Mouse (Mus musculus) left cerebral cortex, adult 11 months (tissue): ENCODE measurements at regions not wholly inside any gene's neighbourhood (a gene's known extent, or its start where the extent isn't known, plus 50 kb on each side); places are given as distances from the start of the nearest gene placed in this dataset.

ENCODE experiments used
- DNase-seq: peaks from one replicate; pipeline ENCODE4 v3.0.0; 2022; ENCODE audit warnings: low spot score

DNA sequence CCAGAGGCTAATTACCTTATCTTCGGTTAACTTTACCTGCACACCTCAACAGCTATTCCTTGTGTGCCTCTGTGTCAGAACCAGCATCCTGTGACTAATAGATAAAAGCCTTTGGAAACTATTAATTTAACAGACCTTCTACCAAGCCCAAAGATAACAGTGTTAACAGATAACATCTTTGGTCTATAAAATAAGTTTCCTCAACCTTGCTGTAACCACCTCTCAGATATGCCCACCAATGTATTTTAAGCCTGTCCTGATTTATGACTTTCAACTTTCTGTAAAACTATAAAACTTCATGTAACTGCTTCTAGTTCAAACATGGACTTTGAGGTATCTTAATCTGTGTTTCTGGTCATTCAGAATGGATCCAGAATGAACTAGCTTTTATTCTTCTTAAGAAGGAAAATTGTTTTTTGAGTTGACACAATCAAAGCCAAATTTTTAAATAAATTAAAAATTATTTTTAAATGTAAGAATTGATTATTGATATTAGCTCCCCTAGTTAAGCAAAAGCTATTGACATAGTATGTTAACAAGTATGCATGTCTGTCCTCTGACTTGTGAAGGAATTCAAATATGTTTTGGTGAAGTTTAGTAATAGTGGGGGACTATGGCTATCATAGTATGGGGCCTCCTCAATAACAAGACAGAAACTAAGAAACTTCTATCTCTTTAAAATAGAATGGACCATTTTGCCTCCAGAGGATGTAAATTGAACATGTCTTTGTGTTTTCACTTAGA lies 238.7 kb upstream of the Marcks start:
- no peak for DNase-seq

DNA sequence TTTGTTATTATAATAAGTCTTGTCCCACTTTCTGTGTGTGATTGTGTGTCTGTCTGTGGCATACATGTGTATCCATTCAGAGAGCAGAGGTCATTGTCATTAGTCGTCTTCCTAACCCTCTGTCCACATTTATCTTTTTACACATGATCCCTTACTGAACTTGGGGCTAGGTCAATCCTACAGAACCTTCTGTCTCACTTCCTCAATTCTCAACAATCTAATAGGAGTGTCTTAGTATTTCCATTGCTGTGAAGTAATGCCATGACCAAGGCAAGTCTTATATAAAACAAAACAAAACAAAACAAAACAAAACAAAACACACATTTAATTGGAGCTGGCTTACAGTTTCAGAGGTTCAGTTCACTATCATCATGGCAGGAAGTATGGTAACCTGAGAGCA lies 237.5 kb upstream of the Marcks start:
- no peak for DNase-seq

DNA sequence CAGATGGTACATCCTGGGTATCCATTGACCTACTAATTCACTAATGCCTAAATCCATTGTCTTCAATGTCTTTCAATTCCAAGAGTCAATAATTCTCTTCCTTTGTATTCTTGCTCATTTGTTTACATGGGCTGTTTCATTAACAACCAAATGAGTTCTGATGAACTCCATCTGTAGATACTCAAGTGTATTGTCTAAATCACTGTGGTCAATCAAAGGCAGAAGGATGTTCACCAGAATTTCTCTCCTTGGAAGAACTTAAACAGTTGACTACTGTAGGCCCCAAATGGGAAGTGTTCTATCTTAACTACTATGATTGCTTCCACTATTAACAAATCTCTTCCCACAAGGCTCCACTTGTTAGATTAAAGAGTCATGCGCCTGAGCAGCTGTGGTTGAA lies 236.9 kb upstream of the Marcks start:
- DNase-seq, result no peak

DNA sequence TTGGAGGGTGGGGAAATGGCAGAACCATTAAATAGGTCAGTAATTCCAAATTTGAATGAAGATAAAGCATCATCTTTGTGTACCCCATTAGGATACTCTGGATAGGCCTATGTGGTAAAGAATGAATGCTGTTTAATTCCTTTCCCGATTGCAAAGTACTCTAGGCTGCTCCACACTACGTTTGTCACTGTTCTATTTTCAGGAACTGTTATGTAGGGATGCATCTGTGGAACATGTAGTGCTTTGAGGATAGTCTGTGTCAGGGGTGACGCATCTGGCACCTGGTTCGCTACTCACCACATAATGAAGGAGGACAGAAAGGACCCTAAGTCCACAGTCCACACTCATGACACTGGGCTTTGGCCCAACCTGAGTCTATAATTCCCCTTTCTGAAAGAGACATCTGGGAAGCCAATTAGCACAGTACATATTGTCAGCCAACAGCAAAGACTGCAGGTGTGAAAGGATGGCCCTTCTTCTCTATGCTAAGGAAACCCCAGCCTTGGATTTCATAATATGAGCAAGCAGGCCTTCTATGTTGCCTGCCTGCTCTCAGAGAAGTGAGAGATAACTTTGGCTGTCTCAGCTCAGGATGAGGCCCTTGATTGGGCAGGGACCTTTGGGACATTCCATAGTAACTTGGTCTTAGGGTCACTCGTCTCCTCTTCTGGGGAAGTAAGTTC lies 230.4 kb upstream of the Marcks start:
- no peak for DNase-seq

DNA sequence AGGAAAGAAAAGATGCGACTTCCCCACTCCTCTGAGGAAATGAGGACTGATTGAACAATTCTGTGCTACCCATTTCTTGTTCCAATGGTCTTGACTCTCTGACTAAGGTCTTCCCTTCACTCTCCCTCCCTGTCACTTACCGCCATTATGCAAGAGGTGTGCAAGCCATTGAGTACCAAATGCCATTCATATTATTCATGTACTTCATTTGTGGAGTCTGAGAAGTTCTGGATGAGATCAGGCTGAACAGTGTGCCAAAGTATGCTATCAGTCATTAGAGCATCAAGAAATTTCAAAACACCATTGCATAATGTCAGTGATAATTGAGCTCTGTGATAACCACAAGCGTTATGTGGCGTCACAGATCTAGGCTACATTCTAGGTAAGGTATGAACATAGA lies 229.1 kb upstream of the Marcks start:
- no peak for DNase-seq

DNA sequence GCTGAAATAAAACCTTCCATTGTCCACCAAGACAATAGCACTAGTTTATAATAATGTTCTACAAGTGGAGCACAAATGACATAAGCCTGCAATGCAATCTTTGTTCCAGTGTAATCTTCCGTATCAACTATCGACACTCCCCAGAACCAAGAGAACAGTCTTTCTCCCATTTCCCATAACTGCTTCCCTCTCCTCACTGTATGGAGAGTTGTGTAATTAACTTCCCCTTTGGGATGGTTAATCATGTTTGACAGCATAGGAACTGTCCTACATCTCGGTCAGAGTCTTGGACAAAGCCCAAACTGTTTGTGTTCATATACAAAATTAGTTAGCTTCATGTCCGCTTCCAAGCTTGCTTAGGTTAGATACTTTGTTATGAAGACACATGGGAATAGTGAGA lies 225.8 kb upstream of the Marcks start:
- DNase-seq, result no peak

DNA sequence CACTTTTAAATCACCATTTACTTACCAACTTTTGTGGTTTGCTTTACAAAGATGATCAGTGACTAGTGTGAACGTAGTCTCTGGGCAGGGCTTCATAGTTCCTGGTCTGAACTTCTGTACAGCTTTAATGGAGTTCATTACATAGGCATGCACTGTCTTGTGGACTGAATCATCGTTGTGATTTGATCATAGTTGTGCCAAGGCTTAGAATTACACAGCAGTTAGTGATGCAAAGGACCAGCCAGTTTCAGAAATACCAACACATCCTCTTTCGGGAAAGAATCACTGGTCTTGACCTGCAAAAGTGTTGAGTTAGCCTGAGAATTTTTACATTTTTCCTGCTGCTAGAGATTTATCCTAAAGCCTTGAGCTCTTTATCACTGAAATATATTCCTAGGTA lies 222.3 kb upstream of the Marcks start:
- DNase-seq, result no peak

DNA sequence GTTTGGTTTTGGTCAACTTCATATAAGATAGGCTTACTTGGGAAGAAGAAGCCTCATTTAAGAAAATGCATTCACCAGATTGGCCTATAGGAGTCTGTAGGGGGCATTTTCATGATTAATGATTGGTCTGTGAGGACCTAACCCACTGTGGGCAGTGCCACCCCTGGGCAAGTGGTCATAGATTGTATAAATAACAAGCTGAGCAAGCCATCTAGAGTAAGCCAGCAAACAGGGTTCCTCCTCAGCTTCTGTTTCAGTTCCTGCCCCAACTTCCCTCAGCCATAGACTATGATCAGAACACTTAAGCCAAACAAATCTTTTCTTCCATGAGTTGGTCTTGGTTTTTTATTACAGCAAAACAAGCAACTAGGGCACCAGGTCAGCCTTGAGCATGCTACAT lies 220.2 kb upstream of the Marcks start:
- DNase-seq, result no peak

DNA sequence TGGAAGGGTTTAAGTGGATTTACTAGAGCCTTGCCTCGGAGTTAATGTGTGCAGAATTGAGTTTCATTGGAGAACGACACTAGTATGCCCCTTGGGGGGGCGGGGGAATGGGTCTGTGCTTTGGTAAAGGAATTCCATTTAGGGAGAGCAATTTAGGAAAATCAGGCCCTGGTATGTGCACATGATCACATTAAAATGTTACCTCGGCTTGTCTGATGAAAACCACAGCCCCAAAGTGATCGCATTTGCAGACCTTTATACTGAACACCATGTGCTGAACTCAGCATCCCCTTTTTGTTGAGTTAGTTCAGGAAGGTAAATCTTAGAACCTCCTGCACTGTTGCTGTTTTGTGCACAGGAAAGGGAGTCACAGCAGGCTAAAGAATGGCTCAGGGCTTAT lies 219.6 kb upstream of the Marcks start:
- DNase-seq, result no peak

DNA sequence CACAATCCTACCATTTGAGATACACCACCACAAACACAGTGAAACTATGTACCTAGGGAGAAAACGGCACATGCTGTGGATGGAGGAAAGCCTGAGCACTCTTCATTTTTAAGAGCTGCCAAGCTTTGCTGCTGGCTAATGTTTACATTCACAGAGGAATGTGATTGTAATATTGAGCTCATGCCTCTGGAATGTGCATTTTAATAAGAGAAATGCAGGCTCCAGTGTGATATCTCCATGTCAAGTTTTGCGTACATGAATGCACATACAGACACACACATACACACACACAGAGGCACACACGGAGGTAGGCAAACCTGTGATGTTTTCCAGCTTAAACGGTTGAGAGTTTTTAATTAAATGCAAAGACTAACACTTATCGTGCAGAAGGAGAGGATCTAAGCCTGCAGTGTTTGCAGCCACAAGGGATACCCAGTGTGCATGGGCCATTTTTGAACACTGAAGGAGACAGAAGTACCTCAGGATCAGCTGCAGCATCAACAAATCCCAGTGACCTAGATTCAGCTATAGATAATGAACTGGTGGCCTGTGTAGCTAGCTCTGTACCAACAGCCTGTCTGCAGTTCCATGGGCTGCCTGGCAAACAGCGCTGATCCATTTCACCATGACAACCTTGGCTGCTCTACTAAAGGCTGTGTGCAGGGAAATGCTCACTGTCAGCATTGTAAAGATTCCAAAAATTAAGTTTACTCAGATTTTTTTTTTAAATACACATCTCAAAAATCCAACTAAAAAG lies 218.8 kb upstream of the Marcks start:
- no peak for DNase-seq

DNA sequence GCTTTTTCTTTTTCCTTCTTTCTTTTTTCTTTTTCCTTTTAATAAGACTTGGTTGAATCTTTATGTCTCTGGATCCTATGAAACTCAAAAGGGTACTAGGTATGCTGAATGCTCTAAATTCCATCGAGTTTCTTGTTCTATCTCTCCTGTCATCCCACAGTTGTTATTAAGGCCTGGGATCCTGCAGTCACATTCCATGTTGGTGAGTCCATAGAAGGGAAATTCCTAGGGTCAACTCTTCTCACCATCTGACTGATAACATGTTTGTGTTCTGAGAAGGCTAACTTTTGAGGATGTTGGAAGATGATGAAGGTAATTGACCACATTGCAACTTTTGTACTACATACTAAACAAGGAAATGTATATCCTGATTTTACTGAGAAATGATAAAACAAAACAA lies 210.5 kb upstream of the Marcks start:
- DNase-seq, result no peak

DNA sequence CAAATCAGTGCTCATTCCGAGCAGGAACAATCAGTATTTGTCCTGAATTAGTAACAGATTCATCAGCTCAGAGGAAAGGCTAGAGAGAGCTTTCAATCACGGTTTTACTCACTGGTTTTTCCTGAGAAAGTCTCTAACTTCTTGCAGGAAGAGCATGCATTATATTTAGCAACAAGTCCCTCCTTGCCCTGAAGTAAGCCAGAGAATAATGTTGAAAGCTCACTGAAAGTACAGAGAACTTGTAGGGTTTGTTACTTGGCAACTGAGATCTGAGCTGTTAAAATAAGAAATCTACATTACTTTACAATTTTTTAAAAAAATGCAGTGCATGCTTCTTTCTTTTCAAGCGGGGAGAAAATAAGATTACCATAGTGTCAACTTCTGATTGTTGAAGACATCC lies 209.7 kb upstream of the Marcks start:
- DNase-seq, result no peak

DNA sequence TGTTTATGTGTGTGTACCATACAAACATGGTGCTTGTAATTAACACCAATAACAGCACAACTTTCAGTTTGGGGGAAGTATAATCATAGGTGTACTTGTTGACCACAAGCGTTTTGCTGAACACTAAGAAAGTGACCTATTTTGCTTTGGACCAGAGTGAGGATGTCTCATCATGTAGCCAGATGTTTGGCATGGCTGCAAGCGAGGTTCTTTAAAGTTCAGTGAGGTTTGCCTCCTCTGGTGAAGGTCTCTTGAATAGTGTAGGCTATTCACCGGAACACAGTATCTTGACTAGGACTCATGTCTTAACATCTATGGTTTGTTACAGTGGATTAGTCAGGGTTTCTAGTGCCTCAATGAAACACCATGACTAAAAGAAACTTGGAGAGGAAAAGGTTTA lies 208.9 kb upstream of the Marcks start:
- no peak for DNase-seq

DNA sequence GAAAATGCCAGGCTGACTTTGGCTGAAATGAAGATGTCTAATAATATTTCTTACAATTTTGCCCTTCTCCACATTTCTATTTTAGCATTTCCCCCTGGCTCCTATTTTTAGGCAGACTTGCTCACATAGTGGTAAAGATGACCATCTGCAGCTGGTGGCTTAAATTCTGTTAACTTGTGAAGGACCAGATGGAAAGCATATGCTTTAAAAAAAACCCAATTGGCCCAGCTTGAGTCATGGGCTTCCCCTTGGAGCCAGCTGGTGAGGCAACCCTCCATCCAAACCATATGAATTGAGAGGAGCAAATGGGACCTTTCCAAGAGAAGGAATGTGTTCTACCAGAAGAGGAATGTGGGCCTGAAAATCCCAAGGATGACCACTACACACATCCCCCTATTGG lies 204.0 kb upstream of the Marcks start:
- DNase-seq, result no peak

DNA sequence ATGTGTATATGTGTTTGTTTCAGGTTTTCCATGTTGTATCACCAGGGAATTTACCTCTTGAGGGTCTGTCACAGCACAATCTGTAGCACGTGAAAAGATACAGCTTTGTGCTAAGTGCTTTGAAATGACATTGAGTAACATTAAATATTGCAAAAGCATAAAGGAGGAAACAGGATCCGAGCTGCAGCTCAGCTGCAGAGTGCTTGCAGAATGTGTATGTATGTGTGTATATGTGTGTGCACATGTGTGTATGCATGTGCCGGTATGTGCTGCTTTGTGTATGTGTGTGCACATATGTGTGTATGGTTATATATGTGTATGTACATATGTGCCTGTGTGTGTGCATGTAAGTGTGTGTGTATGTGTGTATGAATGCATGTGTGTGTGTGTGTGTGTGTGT lies 200.9 kb upstream of the Marcks start:
- no peak for DNase-seq

DNA sequence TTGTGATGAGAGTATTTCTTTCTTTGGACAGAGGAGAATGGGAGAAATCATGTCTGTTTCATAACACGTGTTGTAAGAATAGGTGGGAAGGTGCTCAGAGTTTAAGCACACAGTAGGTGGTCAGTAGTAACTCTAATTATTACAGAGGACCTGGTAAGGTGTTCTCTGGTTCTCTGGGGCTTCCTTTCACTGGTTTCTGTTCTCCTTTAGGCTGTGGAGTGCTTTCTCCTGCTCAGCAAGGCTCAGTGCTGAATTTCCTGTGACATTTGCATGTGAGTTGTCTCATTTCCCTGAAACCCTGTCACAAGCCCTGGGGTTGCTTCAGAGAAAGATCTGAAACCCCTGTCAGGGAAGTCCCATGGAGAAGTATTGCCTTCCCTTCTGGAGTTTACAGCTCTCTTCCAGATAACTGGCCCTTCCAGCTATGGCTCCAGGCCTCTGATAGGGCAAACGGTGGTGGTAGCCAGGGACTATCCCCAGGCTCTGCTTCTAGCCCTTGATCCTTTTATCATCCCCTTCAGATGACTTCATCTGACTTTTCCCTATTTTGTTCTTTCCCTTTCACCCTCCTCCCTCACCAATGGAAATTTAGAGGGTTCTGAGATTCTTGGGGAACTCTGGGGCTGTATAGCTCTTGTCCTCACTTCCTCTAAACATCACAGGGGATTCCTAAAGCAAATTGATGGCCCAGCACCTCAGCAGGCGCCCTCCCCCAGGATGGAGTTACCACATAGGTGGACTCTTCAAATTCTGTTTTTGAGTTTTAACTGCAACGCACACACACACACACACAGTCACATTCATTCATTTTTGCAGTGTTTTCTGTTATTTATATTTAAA lies 199.6 kb upstream of the Marcks start:
- no peak for DNase-seq

DNA sequence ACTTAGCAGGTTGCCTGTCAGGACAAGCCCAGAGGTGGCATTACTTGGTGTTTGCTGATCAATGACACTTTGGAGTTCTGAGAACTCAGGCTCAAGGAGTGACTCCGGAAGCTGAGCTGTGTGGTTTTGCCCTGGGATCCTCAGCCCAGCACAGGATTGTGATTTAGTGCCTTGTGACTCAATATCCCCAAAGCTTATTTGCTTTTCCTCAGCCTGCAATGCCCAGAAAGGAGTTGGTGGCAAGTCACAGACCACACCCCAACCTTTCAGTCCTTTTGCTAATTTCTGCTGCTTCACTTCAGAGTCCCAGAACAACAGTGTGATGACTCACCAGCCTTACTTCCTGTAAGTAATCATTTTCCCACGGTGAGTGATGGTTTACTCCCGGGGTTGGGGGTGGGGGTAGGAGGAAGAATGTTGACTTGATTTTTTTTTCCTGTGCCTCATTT lies 198.5 kb upstream of the Marcks start:
- no peak for DNase-seq

DNA sequence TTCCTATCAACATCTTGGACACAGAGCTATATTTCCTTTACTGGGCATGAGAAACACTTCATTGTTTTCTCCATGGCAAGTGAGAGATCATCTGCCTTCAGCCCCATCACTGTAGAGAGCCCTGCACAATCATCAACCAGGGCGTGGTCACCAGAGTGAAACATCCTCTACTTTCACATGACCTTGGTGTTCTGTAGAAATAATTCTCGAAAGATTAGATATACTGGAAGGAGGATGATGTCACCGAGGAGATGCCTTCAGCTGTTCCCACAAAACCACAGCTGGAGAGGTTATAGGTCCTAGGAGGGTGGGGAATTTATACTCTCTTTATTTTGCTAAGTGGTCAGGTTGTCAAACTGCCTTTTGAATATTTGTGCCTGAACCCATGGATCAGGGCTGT lies 196.4 kb upstream of the Marcks start:
- DNase-seq, result no peak

DNA sequence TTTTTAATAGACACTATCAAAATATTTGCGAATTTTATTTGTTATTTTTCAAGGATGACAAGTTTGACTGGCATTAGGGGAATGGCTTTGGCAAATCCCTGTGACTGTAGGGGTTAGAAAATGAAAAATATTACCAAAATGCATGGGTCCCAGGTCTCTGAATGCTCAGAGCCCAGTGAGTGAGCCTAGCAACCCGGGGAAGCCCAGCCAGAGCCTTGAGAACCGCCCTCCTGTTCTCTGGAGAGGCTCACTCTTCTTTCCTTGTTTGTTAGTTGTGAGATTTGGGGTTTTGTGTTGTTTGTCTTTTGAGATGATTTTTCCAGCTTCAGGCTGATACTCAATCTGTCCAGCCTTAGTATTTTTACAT lies 187.4 kb upstream of the Marcks start:
- DNase-seq, result no peak

DNA sequence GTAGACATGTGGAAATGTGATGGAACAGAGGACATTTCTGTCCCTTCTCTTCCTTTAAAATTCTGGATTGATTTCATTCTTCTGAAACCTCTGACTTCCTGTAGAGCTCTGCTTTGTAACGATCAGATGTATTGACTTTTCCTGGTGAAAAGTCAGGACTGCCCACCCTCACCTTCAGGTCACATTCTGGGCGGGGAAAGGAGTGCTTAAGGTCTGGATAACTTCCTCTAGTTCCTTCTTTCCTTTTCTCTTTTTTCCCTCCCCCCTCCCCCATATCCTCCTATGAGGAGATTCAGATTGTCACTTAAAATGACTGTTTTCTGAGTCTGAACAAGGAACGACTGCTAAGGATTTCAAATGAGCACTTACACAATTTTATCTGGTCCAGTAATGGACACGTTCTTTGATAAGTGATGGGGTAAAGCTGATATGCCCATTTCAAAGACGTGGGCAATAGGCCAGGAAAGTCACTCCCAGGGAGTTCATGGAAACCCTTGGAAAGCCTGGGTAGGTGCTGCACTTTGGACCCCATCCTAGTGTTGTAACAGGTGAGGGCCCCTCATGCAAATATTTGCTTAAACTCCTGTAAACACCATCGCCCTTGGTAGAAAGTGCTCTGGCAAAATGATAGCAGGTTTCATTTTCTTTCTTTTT lies 186.9 kb upstream of the Marcks start:
- DNase-seq, result no peak

DNA sequence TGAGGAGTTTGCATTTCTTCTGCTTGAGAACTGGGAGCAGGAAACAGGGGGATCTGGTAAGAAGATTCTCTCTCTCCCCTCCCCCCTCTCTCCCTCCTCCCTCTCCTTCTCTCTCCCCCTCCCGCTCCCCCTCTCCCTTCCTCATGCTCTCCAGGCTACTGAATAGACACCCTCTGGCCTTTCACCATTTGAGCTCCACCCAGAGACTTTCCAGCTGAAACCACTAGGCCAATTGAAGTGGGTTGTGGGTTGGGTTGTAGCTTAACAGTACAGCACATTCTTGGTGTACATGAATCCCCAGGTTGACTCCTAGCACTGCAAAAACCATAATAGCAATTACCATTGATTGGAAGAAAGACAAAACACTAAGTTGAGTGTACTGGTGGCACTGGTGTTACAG lies 185.0 kb upstream of the Marcks start:
- no peak for DNase-seq

DNA sequence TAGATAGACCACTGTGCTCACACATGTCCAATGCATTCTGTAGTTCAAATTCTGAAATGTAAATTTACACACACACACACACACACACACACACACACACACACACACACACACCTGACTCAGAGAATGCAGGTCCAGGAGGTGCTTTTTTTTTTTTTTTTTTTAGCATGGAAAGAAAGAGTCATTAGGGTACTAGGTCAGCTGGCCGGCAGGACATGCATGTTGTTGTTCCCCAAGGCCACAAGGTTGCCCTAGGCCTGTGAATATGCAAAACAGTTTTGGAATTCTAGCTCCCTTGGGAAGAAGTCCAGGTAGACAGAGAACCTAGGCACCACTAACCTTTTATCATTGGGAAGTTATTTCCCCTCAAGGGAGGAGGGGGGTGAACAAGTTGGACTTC lies 184.1 kb upstream of the Marcks start:
- no peak for DNase-seq
